Mouse (Mus musculus) left cerebral cortex, adult 9 months (tissue): ENCODE data around the gene Higd1c.
"Not testable (repeated sequence)": the region's sequence is repeated elsewhere in the genome, so short reads cannot be mapped to it uniquely, and the experiment has no call there.

Experiments
- DNase-seq, 2 experiments: peaks; one replicate each; pipeline ENCODE4 v3.0.0; 2022; ENCODE audit warnings: low spot score in 2 of 2

Higd1c gene

GRCm38 (mm10) chr15:100353399-100353798 lies 10.9 kb upstream of the Higd1c start:
- not testable (repeated sequence) for DNase-seq

GRCm38 (mm10) chr15:100355876-100356275 lies 8.5 kb upstream of the Higd1c start:
- DNase-seq, result no peak

- DNase-seq, result not testable (repeated sequence)
Measured at GRCm38 (mm10) chr15:100365967-100366366, 1.6 kb downstream of the Higd1c start.

- DNase-seq, result no peak
Measured at GRCm38 (mm10) chr15:100367119-100367518, 2.8 kb downstream of the Higd1c start.

- DNase-seq, result peak in 1 of 2 experiments; percentile 79
Measured at GRCm38 (mm10) chr15:100375066-100375465, 10.7 kb downstream of the Higd1c start.

GRCm38 (mm10) chr15:100377847-100378505 lies 13.6 kb downstream of the Higd1c start:
- DNase-seq, result not testable (repeated sequence)

- DNase-seq, result no peak
Measured at GRCm38 (mm10) chr15:100379658-100380057, 15.3 kb downstream of the Higd1c start.

- DNase-seq, result no peak
Measured at GRCm38 (mm10) chr15:100380104-100380503, 15.8 kb downstream of the Higd1c start.

GRCm38 (mm10) chr15:100385705-100386104 lies 21.4 kb downstream of the Higd1c start:
- no peak for DNase-seq

- no peak for DNase-seq
Measured at GRCm38 (mm10) chr15:100387544-100388223, 23.3 kb downstream of the Higd1c start.

GRCm38 (mm10) chr15:100388224-100388835 lies 24.0 kb downstream of the Higd1c start:
- DNase-seq, result no peak

GRCm38 (mm10) chr15:100388886-100389285 lies 24.5 kb downstream of the Higd1c start:
- no peak for DNase-seq

GRCm38 (mm10) chr15:100391066-100391465 lies 26.7 kb downstream of the Higd1c start:
- no peak for DNase-seq

- no peak for DNase-seq
Measured at GRCm38 (mm10) chr15:100391599-100391998, 27.3 kb downstream of the Higd1c start.

- DNase-seq, result no peak
Measured at GRCm38 (mm10) chr15:100393016-100393415, 28.7 kb downstream of the Higd1c start.

- no peak for DNase-seq
Measured at GRCm38 (mm10) chr15:100395561-100395960, 31.2 kb downstream of the Higd1c start.

GRCm38 (mm10) chr15:100400592-100401250 lies 36.4 kb downstream of the Higd1c start:
- no peak for DNase-seq

GRCm38 (mm10) chr15:100401811-100402210 lies 37.5 kb downstream of the Higd1c start:
- no peak for DNase-seq

- no peak for DNase-seq
Measured at GRCm38 (mm10) chr15:100402347-100402746, 38.0 kb downstream of the Higd1c start.

GRCm38 (mm10) chr15:100402798-100403197 lies 38.5 kb downstream of the Higd1c start:
- DNase-seq, result no peak

- no peak for DNase-seq
Measured at GRCm38 (mm10) chr15:100403318-100404000, 39.1 kb downstream of the Higd1c start.

GRCm38 (mm10) chr15:100406088-100406487 lies 41.7 kb downstream of the Higd1c start:
- DNase-seq, result no peak
